Mouse (Mus musculus) lung, adult 18-20 months (tissue): ENCODE measurements around the gene Rcan2.

Source experiments
- DNase-seq, 2 experiments: peaks; one replicate each; pipeline ENCODE4 v3.0.0; 2022; ENCODE audit warnings: mixed read lengths in 2 of 2

Gene Rcan2

GRCm38 (mm10) chr17:43827261-43827660 lies 26.1 kb downstream of the Rcan2 start:
- DNase-seq, result no peak

GRCm38 (mm10) chr17:43832401-43833124 lies 31.4 kb downstream of the Rcan2 start:
- no peak for DNase-seq

- DNase-seq, result no peak
Observed at GRCm38 (mm10) chr17:43840208-43840607, 39.1 kb downstream of the Rcan2 start.

GRCm38 (mm10) chr17:43846714-43847113 lies 45.6 kb downstream of the Rcan2 start:
- DNase-seq, result peak in 1 of 2 experiments; percentile 9

- DNase-seq, result no peak
Observed at GRCm38 (mm10) chr17:43848903-43849302, 47.8 kb downstream of the Rcan2 start.

- no peak for DNase-seq
Observed at GRCm38 (mm10) chr17:43855132-43855531, 54.0 kb downstream of the Rcan2 start.

GRCm38 (mm10) chr17:43856081-43856480 lies 54.9 kb downstream of the Rcan2 start:
- no peak for DNase-seq

- no peak for DNase-seq
Observed at GRCm38 (mm10) chr17:43868808-43869207, 67.7 kb downstream of the Rcan2 start.

GRCm38 (mm10) chr17:43869677-43870076 lies 68.5 kb downstream of the Rcan2 start:
- peak; percentile 61 to 63 for DNase-seq

- no peak for DNase-seq
Observed at GRCm38 (mm10) chr17:43874417-43874816, 73.3 kb downstream of the Rcan2 start.

GRCm38 (mm10) chr17:43877425-43877824 lies 76.3 kb downstream of the Rcan2 start:
- no peak for DNase-seq

GRCm38 (mm10) chr17:43883016-43883415 lies 81.9 kb downstream of the Rcan2 start:
- no peak for DNase-seq

- DNase-seq, result no peak
Observed at GRCm38 (mm10) chr17:43886262-43886661, 85.1 kb downstream of the Rcan2 start.

- DNase-seq, result no peak
Observed at GRCm38 (mm10) chr17:43887931-43888330, 86.8 kb downstream of the Rcan2 start.

GRCm38 (mm10) chr17:43897346-43897745 lies 96.2 kb downstream of the Rcan2 start:
- no peak for DNase-seq

- peak in 1 of 2 experiments; percentile 14 for DNase-seq
Observed at GRCm38 (mm10) chr17:43899405-43900092, 98.4 kb downstream of the Rcan2 start.

- no peak for DNase-seq
Observed at GRCm38 (mm10) chr17:43900133-43900532, 99.0 kb downstream of the Rcan2 start.

GRCm38 (mm10) chr17:43901474-43901873 lies 100.3 kb downstream of the Rcan2 start:
- no peak for DNase-seq

- DNase-seq, result no peak
Observed at GRCm38 (mm10) chr17:43903807-43904771, 102.9 kb downstream of the Rcan2 start.

- no peak for DNase-seq
Observed at GRCm38 (mm10) chr17:43904896-43905295, 103.7 kb downstream of the Rcan2 start.

GRCm38 (mm10) chr17:43906728-43907127 lies 105.6 kb downstream of the Rcan2 start:
- DNase-seq, result no peak

- DNase-seq, result peak in 1 of 2 experiments; percentile 12
Observed at GRCm38 (mm10) chr17:43916128-43916527, 115.0 kb downstream of the Rcan2 start.

- no peak for DNase-seq
Observed at GRCm38 (mm10) chr17:43917143-43917542, 116.0 kb downstream of the Rcan2 start.
